Mouse (Mus musculus) spleen, adult 2 months (tissue): ENCODE data around the gene Dclk2. TPM values are rescaled to one million over a fixed set of nuclear protein-coding genes. Genes with fewer than 3 reads are reported as not detected.

Source experiments
- DNase-seq, 2 experiments: peaks; one replicate each; pipeline versions ENCODE4 v3.0.0 to v3.0.0-alpha.2; 2012 to 2021; ENCODE audit warnings: low spot score in 2 of 2, low read depth in 1 of 2
- H3K27ac ChIP-seq: fragments of 200-500 bp; 2 replicates; pipeline ENCODE4 v1.5.1; 2012; ENCODE audit warnings: low read length, inconsistent platforms; ENCODE audit not compliant: insufficient read depth
- H3K27me3 ChIP-seq: fragments of 200-500 bp; 2 replicates; pipeline ENCODE4 v1.6.1; 2012; ENCODE audit warnings: mild to moderate bottlenecking, moderate library complexity, low read length, inconsistent platforms; ENCODE audit not compliant: control insufficient read depth, insufficient read depth
- H3K36me3 ChIP-seq: fragments of 200-500 bp; 2 replicates; pipeline ENCODE4 v1.6.1; 2012; ENCODE audit warnings: mild to moderate bottlenecking, low read length, inconsistent platforms; ENCODE audit not compliant: control insufficient read depth, insufficient read depth
- H3K4me1 ChIP-seq: fragments of 200-500 bp; 2 replicates; pipeline ENCODE4 v1.6.1; 2011; ENCODE audit warnings: inconsistent platforms; ENCODE audit not compliant: control insufficient read depth, insufficient read depth, insufficient read length
- H3K4me3 ChIP-seq: fragments of 200-500 bp; 2 replicates; pipeline ENCODE4 v1.5.1; 2011; ENCODE audit warnings: mild to moderate bottlenecking, inconsistent platforms; ENCODE audit not compliant: insufficient read depth, insufficient read length; ENCODE audit errors: extremely low read depth
- CTCF ChIP-seq: fragments of 200-500 bp; IDR thresholded peaks from 2 replicates; pipeline ENCODE4 v1.5.1; 2011; ENCODE audit warnings: mild to moderate bottlenecking, inconsistent platforms; ENCODE audit not compliant: insufficient read depth, insufficient read length, insufficient replicate concordance; ENCODE audit errors: extremely low read depth
- POLR2A ChIP-seq: fragments of 200-500 bp; IDR thresholded peaks from 2 replicates; pipeline ENCODE4 v1.6.1; 2011; ENCODE audit warnings: low read depth, low read length, inconsistent platforms
- WGBS: fragments of 180-500 bp; shearing (Covaris S2); methylation state at CpG from one replicate; pipeline ENCODE4 v1.1.7; 2018; 5-methylcytosine and 5-hydroxymethylcytosine counted together
- polyA plus RNA-seq: library from polyadenylated mRNA; depleted of rRNA; stranded (reverse); fragments of >200 nt; gene quantifications from 2 replicates; pipeline ENCODE4 v1.2.3, GENCODE M21; 2012

Gene Dclk2
- polyA plus RNA-seq, 1 experiment = 11.9 TPM

DNA sequence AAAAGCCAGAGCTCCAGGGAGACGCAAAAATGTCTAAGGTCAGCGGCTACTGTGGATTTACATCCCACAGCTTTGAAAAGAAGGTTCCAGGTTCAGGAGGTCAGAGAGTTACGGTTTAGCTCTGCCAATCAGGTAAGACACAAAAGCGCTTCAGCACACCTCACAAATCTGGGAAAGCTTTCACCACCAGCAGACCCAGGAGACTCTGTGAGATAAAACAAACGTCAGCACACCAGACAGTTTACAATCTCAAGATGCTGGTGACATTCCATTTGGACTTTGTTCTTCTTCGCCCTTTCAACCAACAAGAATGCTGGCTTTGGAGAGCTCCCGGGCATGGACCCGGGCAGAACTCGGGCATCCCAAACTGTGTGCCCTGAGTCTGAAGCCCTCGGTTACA lies 100.3 kb downstream of the Dclk2 start:
- H3K4me3 ChIP-seq = no peak overlapping the region
- TF ChIP-seq CTCF = no peak
- TF ChIP-seq POLR2A = no peak
- H3K27ac ChIP-seq = no peak overlapping the region
- no peaks in the 10 kb centered on the region for H3K27me3 ChIP-seq
- WGBS = 93% methylated on average over 10 of the region's 10 CpGs
- DNase-seq = no peak
- H3K36me3 ChIP-seq = no peaks in the 10 kb centered on the region; the same call in 1 of the 2 replicates
- H3K4me1 ChIP-seq = no peaks in the 10 kb centered on the region

DNA sequence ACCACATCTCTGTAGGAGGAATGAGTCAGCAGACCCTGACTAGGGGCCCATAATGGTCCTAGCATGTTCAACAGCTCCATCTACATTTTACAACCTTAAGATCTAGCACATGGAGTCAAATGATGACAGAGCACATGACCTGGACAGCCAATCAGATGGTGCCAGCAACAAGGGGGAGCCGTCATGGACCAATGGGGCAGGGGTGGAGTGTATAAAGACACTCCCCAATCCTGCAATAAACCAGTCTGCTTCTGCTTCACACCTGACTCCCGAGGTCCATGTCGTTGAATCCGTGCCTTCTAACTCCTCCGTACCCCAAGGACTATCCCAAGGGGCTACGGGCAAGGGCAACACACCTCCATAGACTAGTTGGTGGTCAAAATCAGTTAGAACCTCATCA lies 101.3 kb downstream of the Dclk2 start:
- Histone ChIP-seq H3K4me1 (no peaks in the 10 kb centered on the region), H3K27ac (no peak overlapping the region), H3K36me3 (peaks cover 2% of the 10 kb centered on the region), H3K27me3 (no peaks in the 10 kb centered on the region), H3K4me3 (no peak overlapping the region)
- no peak for DNase-seq
- no peak for TF ChIP-seq POLR2A
- TF ChIP-seq CTCF = no peak
- WGBS = 93% methylated on average over 6 of the region's 6 CpGs

DNA sequence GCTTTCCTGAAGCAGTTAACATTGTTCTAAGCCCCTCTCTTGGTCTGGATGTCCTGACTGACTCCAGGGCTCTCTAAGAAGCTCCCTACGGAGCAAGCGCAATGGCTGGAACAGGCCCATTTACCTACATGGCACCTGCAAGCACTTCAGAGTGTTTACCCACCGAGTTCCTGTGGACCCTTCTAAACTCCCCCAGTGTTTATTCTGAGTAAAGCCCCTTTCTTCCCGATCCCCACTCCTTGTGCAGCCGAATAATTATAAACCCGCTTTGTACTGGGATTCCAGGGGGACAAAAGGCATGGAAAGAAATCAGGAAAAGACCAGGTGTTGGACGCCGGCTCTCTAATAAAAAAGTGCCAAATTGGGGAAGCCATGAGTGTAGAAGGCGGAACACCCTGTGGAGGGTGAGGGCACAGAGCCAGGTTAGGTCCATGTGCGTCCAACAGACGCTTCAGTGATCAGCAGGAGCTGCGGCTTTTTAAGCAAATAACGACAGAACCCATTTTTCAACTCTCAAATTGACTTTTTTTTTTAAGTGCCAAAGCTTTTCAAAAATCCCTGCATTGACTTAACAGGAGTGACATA lies 102.6 kb downstream of the Dclk2 start:
- no peak for DNase-seq

GRCm38 (mm10) chr3:86812689-86813088 lies 108.0 kb downstream of the Dclk2 start:
- DNase-seq = peak; percentile 45 to 71
- no peak overlapping the region for H3K4me3 ChIP-seq
- no peak overlapping the region for H3K27ac ChIP-seq
- no peaks in the 10 kb centered on the region for H3K27me3 ChIP-seq
- no peak for TF ChIP-seq POLR2A
- TF ChIP-seq CTCF = peak; percentile 82; the same call in 1 of the 2 replicates
- H3K4me1 ChIP-seq = no peaks in the 10 kb centered on the region
- peaks cover 2% of the 10 kb centered on the region; the same call in 1 of the 2 replicates for H3K36me3 ChIP-seq
- 37% methylated on average over 3 of the region's 3 CpGs for WGBS

More for the DNA sequence above, 102.6 kb downstream of the Dclk2 start:
- Histone ChIP-seq H3K36me3 (peaks cover 2% of the 10 kb centered on the region; the same call in 1 of the 2 replicates), H3K4me1 (no peaks in the 10 kb centered on the region), H3K27me3 (no peaks in the 10 kb centered on the region), H3K4me3 (no peak overlapping the region), H3K27ac (no peak overlapping the region)
- WGBS = 87% methylated on average over 13 of the region's 13 CpGs
- no peak for TF ChIP-seq CTCF
- TF ChIP-seq POLR2A = no peak

- peaks cover 2% of the 10 kb centered on the region; the same call in 1 of the 2 replicates for H3K36me3 ChIP-seq
- H3K4me1 ChIP-seq = no peaks in the 10 kb centered on the region
- H3K27me3 ChIP-seq = no peaks in the 10 kb centered on the region
- 88% methylated on average over 5 of the region's 5 CpGs for WGBS
- no peak for DNase-seq
- H3K4me3 ChIP-seq = no peak overlapping the region
- H3K27ac ChIP-seq = no peak overlapping the region
- TF ChIP-seq CTCF (no peak), POLR2A (no peak)
Measured at GRCm38 (mm10) chr3:86810908-86811307, 109.7 kb downstream of the Dclk2 start.

- H3K27me3 ChIP-seq = no peaks in the 10 kb centered on the region
- 83% methylated on average over 2 of the region's 2 CpGs for WGBS
- H3K27ac ChIP-seq = no peak overlapping the region
- H3K4me3 ChIP-seq = no peak overlapping the region
- H3K4me1 ChIP-seq = no peaks in the 10 kb centered on the region
- no peak for TF ChIP-seq POLR2A
- no peak for TF ChIP-seq CTCF
- H3K36me3 ChIP-seq = peaks cover 1% of the 10 kb centered on the region; the same call in 1 of the 2 replicates
- no peak for DNase-seq
Measured at GRCm38 (mm10) chr3:86809646-86810045, 111.0 kb downstream of the Dclk2 start.

DNA sequence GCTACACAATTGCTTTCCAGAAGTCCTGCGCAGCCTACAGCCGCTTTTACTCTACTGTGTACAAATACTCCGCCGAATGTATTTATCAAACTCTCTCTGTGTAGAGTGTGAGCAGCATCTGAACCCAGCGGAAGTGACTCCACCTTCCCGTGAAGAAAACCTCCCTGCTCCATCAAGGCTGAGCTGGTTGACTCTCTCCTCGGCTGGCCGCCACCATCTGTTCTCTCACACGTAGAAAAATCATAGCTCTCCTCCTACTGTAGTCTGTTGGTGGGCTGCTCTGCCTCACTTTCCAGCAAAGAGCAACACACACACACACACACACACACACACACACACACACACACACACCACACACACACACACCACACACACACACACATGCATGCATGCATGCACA lies 111.5 kb downstream of the Dclk2 start:
- Histone ChIP-seq H3K4me1 (no peaks in the 10 kb centered on the region), H3K27me3 (no peaks in the 10 kb centered on the region), H3K4me3 (no peak overlapping the region), H3K27ac (no peak overlapping the region), H3K36me3 (no peaks in the 10 kb centered on the region)
- TF ChIP-seq POLR2A = no peak
- TF ChIP-seq CTCF = no peak
- 94% methylated on average over 9 of the region's 9 CpGs for WGBS
- no peak for DNase-seq
